Mouse (Mus musculus): ENCODE results near the gene Trim50. TPM values are rescaled to one million over a fixed set of nuclear protein-coding genes. Genes with fewer than 3 reads are reported as not detected.
A peak's percentile ranks its signal among the peaks of the same experiment; 100 is the strongest.
"Not testable (repeated sequence)": the region's sequence is repeated elsewhere in the genome, so short reads cannot be mapped to it uniquely, and the experiment has no call there.

Gene Trim50
- polyA plus RNA-seq, 1 experiment from 2014 or later, result not detected

- Histone ChIP-seq H3K4me1 (ENCODE audit: control insufficient read depth, insufficient read depth, low read depth, low read length) (no peaks in the 10 kb centered on the region), H3K4me3 (ENCODE audit: low read length) (no peak overlapping the region), H3K36me3 (ENCODE audit: control insufficient read depth, insufficient read depth, low read length) (no peaks in the 10 kb centered on the region), H3K9me3 (ENCODE audit: control insufficient read depth, low read length) (peaks cover 1% of the 10 kb centered on the region; the same call in 1 of the 2 replicates), H3K27me3 (replicated peaks; ENCODE audit: control insufficient read depth, insufficient read depth, low read length) (no peaks in the 10 kb centered on the region), H3K4me2 (ENCODE audit: low read length) (no peak overlapping the region), H3K9ac (ENCODE audit: low read depth, low read length) (no peak overlapping the region), H3K27ac (ENCODE audit: low read depth, low read length) (no peak overlapping the region)
- 91% methylated on average over 3 of the region's 3 CpGs for WGBS
- ATAC-seq, result no peak
Measured at GRCm38 (mm10) chr5:135362572-135362971, 9.5 kb downstream of the Trim50 start.

GRCm38 (mm10) chr5:135363540-135363939 is 10.4 kb downstream of the Trim50 start:
- H3K4me1 ChIP-seq (ENCODE audit: control insufficient read depth, insufficient read depth, low read depth, low read length), result no peaks in the 10 kb centered on the region
- no peaks in the 10 kb centered on the region for H3K9me3 ChIP-seq (ENCODE audit: control insufficient read depth, low read length)
- no peaks in the 10 kb centered on the region for H3K36me3 ChIP-seq (ENCODE audit: control insufficient read depth, insufficient read depth, low read length)
- no peak overlapping the region for H3K4me3 ChIP-seq (ENCODE audit: low read length)
- 33% methylated on average over 12 of the region's 12 CpGs for WGBS
- H3K4me2 ChIP-seq (ENCODE audit: low read length), result no peak overlapping the region
- no peak overlapping the region for H3K9ac ChIP-seq (ENCODE audit: low read depth, low read length)
- H3K27ac ChIP-seq (ENCODE audit: low read depth, low read length), result no peak overlapping the region
- no peak for ATAC-seq
- no peaks in the 10 kb centered on the region for H3K27me3 ChIP-seq (replicated peaks; ENCODE audit: control insufficient read depth, insufficient read depth, low read length)

GRCm38 (mm10) chr5:135367841-135368240 is 14.7 kb downstream of the Trim50 start:
- Histone ChIP-seq H3K27me3 (replicated peaks; ENCODE audit: control insufficient read depth, insufficient read depth, low read length) (no peaks in the 10 kb centered on the region), H3K4me1 (ENCODE audit: control insufficient read depth, insufficient read depth, low read depth, low read length) (peaks cover 13% of the 10 kb centered on the region), H3K4me2 (ENCODE audit: low read length) (no peak overlapping the region), H3K36me3 (ENCODE audit: control insufficient read depth, insufficient read depth, low read length) (0 out of 2 replicates have a peak, but pooled peaks cover 8% of the 10 kb centered on the region), H3K27ac (ENCODE audit: low read depth, low read length) (no peak overlapping the region), H3K4me3 (ENCODE audit: low read length) (no peak overlapping the region), H3K9ac (ENCODE audit: low read depth, low read length) (no peak overlapping the region), H3K9me3 (ENCODE audit: control insufficient read depth, low read length) (no peaks in the 10 kb centered on the region)
- WGBS, result 53% methylated on average over 6 of the region's 6 CpGs
- no peak for ATAC-seq

GRCm38 (mm10) chr5:135368312-135368711 is 15.2 kb downstream of the Trim50 start:
- Histone ChIP-seq H3K9ac (ENCODE audit: low read depth, low read length) (no peak overlapping the region), H3K4me2 (ENCODE audit: low read length) (no peak overlapping the region), H3K36me3 (ENCODE audit: control insufficient read depth, insufficient read depth, low read length) (peaks cover 11% of the 10 kb centered on the region; the same call in 1 of the 2 replicates), H3K4me1 (ENCODE audit: control insufficient read depth, insufficient read depth, low read depth, low read length) (peaks cover 13% of the 10 kb centered on the region), H3K9me3 (ENCODE audit: control insufficient read depth, low read length) (no peaks in the 10 kb centered on the region), H3K4me3 (ENCODE audit: low read length) (no peak overlapping the region), H3K27ac (ENCODE audit: low read depth, low read length) (no peak overlapping the region), H3K27me3 (replicated peaks; ENCODE audit: control insufficient read depth, insufficient read depth, low read length) (no peaks in the 10 kb centered on the region)
- WGBS, result 82% methylated on average over 6 of the region's 6 CpGs
- ATAC-seq, result no peak

DNA sequence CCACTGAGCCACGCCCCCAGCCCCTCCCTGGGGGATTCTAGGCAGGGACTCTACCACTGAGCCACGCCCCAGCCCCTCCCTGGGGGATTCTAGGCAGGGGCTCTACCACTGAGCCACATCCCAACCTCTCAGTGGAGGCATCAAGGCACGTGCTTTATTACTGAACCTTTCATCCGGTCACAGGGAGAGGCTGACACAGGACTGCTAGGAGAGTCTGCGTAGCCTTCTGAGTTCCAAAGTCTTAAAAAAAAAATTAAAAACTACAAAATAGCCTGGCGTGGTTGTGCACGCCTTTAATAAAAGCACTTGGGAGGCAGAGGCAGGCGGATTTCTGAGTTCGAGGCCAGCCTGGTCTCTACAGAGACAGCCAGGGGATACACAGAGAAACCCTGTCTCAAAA is 16.1 kb downstream of the Trim50 start:
- WGBS, result 60% methylated on average over 9 of the region's 9 CpGs
- not testable (repeated sequence) for H3K27ac ChIP-seq (ENCODE audit: low read depth, low read length); ATAC-seq; H3K9me3 ChIP-seq (ENCODE audit: control insufficient read depth, low read length); H3K27me3 ChIP-seq (replicated peaks; ENCODE audit: control insufficient read depth, insufficient read depth, low read length)
- peak overlapping the region; percentile 80 for H3K4me3 ChIP-seq (ENCODE audit: low read length)
- H3K9ac ChIP-seq (ENCODE audit: low read depth, low read length), result peak overlapping the region; percentile 86; the same call in 1 of the 2 replicates
- peaks cover 13% of the 10 kb centered on the region for H3K4me1 ChIP-seq (ENCODE audit: control insufficient read depth, insufficient read depth, low read depth, low read length)
- H3K36me3 ChIP-seq (ENCODE audit: control insufficient read depth, insufficient read depth, low read length), result peaks cover 16% of the 10 kb centered on the region; the same call in 1 of the 2 replicates
- H3K4me2 ChIP-seq (ENCODE audit: low read length), result peak overlapping the region; percentile 80

GRCm38 (mm10) chr5:135369787-135370654 is 16.9 kb downstream of the Trim50 start, which contains the start of gene Nsun5:
TSS of gene Nsun5 (plus strand) at chr5:135369953.
- Histone ChIP-seq H3K36me3 (ENCODE audit: control insufficient read depth, insufficient read depth, low read length) (peaks cover 19% of the 10 kb centered on the region; the same call in 1 of the 2 replicates), H3K4me3 (ENCODE audit: low read length) (peak within 1 kb of the TSS; percentile 80), H3K9me3 (ENCODE audit: control insufficient read depth, low read length) (no peaks in the 10 kb centered on the region), H3K27ac (ENCODE audit: low read depth, low read length) (peak within 1 kb of the TSS; percentile 73), H3K9ac (ENCODE audit: low read depth, low read length) (peak within 1 kb of the TSS; percentile 86), H3K27me3 (replicated peaks; ENCODE audit: control insufficient read depth, insufficient read depth, low read length) (no peaks in the 10 kb centered on the region), H3K4me1 (ENCODE audit: control insufficient read depth, insufficient read depth, low read depth, low read length) (peaks cover 13% of the 10 kb centered on the region), H3K4me2 (ENCODE audit: low read length) (peak within 1 kb of the TSS; percentile 80)
- ATAC-seq, result peak; percentile 80
- under 1% methylated on average over 61 of the region's 64 CpGs for WGBS

DNA sequence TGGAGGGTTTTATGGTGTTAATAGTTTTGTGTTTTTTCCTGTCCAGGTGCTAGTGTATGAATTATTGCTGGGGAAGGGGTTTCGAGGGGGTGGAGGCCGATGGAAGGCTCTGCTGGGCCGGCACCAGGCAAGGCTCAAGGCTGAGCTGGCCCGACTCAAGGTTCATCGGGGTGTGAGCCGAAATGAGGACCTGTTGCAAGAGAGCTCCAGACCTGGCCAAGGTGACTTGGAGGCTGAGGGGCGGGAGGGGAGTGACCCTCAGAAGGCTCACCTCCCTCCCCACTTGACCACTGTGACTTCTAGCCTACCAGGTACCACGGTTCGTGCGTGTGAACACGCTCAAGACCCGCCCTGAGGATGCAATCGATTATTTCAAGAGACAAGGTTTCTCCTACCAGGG is 18.1 kb downstream of the Trim50 start:
- Histone ChIP-seq H3K9me3 (ENCODE audit: control insufficient read depth, low read length) (no peaks in the 10 kb centered on the region), H3K4me3 (ENCODE audit: low read length) (no peak overlapping the region), H3K27me3 (replicated peaks; ENCODE audit: control insufficient read depth, insufficient read depth, low read length) (no peaks in the 10 kb centered on the region), H3K4me2 (ENCODE audit: low read length) (no peak overlapping the region), H3K27ac (ENCODE audit: low read depth, low read length) (no peak overlapping the region), H3K9ac (ENCODE audit: low read depth, low read length) (no peak overlapping the region), H3K4me1 (ENCODE audit: control insufficient read depth, insufficient read depth, low read depth, low read length) (peaks cover 13% of the 10 kb centered on the region), H3K36me3 (ENCODE audit: control insufficient read depth, insufficient read depth, low read length) (peaks cover 31% of the 10 kb centered on the region)
- ATAC-seq, result no peak
- 94% methylated on average over 13 of the region's 13 CpGs for WGBS

GRCm38 (mm10) chr5:135373601-135374000 is 20.5 kb downstream of the Trim50 start:
- H3K4me2 ChIP-seq (ENCODE audit: low read length), result no peak overlapping the region
- WGBS, result 96% methylated on average over 5 of the region's 5 CpGs
- peaks cover 13% of the 10 kb centered on the region for H3K4me1 ChIP-seq (ENCODE audit: control insufficient read depth, insufficient read depth, low read depth, low read length)
- no peaks in the 10 kb centered on the region for H3K9me3 ChIP-seq (ENCODE audit: control insufficient read depth, low read length)
- H3K36me3 ChIP-seq (ENCODE audit: control insufficient read depth, insufficient read depth, low read length), result peaks cover 47% of the 10 kb centered on the region
- ATAC-seq, result no peak
- H3K9ac ChIP-seq (ENCODE audit: low read depth, low read length), result no peak overlapping the region
- H3K27ac ChIP-seq (ENCODE audit: low read depth, low read length), result no peak overlapping the region
- no peaks in the 10 kb centered on the region for H3K27me3 ChIP-seq (replicated peaks; ENCODE audit: control insufficient read depth, insufficient read depth, low read length)
- no peak overlapping the region for H3K4me3 ChIP-seq (ENCODE audit: low read length)

GRCm38 (mm10) chr5:135375167-135375566 is 22.1 kb downstream of the Trim50 start:
- Histone ChIP-seq H3K27ac (ENCODE audit: low read depth, low read length) (0 out of 2 replicates have a peak overlapping the region, but pooled peaks have one; percentile 20), H3K9me3 (ENCODE audit: control insufficient read depth, low read length) (no peaks in the 10 kb centered on the region), H3K4me3 (ENCODE audit: low read length) (no peak overlapping the region), H3K4me2 (ENCODE audit: low read length) (no peak overlapping the region), H3K9ac (ENCODE audit: low read depth, low read length) (no peak overlapping the region), H3K4me1 (ENCODE audit: control insufficient read depth, insufficient read depth, low read depth, low read length) (peaks cover 7% of the 10 kb centered on the region), H3K27me3 (replicated peaks; ENCODE audit: control insufficient read depth, insufficient read depth, low read length) (no peaks in the 10 kb centered on the region), H3K36me3 (ENCODE audit: control insufficient read depth, insufficient read depth, low read length) (peaks cover 58% of the 10 kb centered on the region)
- WGBS, result 66% methylated on average over 8 of the region's 8 CpGs
- no peak for ATAC-seq

All from hindbrain, embryonic 16.5 days (tissue).